Mouse (Mus musculus) embryonic facial prominence, embryonic 13.5 days (tissue): ENCODE results near the gene Scaf11. TPM values are rescaled to one million over a fixed set of nuclear protein-coding genes. Genes with fewer than 3 reads are reported as not detected.
A peak's percentile ranks its signal among the peaks of the same experiment; 100 is the strongest.

Experiments used
- ATAC-seq: fragments of 200-750 bp; cut with Nextera tagmentation; 2 replicates; pipeline ENCODE4 v1.8.0; 2017; ENCODE audit warnings: low read depth; ENCODE audit not compliant: insufficient number of reproducible peaks, insufficient read depth, low FRiP score, low TSS enrichment
- H3K27ac ChIP-seq: fragments of 300-500 bp; sonication (generic); 2 replicates; pipeline ENCODE4 v1.5.1; 2015; ENCODE audit warnings: moderate library complexity, mild to moderate bottlenecking, inconsistent platforms
- H3K27me3 ChIP-seq: fragments of 300-500 bp; sonication (generic); 2 replicates; pipeline ENCODE4 v1.6.1; 2015; ENCODE audit warnings: mild to moderate bottlenecking, inconsistent platforms
- H3K36me3 ChIP-seq: fragments of 300-500 bp; sonication (generic); 2 replicates; pipeline ENCODE4 v1.6.1; 2015; ENCODE audit warnings: mild to moderate bottlenecking, inconsistent platforms
- H3K4me1 ChIP-seq: fragments of 300-500 bp; sonication (generic); 2 replicates; pipeline ENCODE4 v1.6.1; 2015; ENCODE audit warnings: inconsistent platforms
- H3K4me2 ChIP-seq: fragments of 300-500 bp; sonication (generic); 2 replicates; pipeline ENCODE4 v1.6.1; 2015; ENCODE audit warnings: moderate library complexity, mild to moderate bottlenecking, inconsistent platforms
- H3K4me3 ChIP-seq: fragments of 300-500 bp; sonication (generic); 2 replicates; pipeline ENCODE4 v1.5.1; 2015; ENCODE audit warnings: mild to moderate bottlenecking, inconsistent platforms
- H3K9ac ChIP-seq: fragments of 300-500 bp; sonication (generic); 2 replicates; pipeline ENCODE4 v1.6.1; 2015; ENCODE audit warnings: mild to moderate bottlenecking, inconsistent platforms
- H3K9me3 ChIP-seq: fragments of 300-500 bp; sonication (generic); 2 replicates; pipeline ENCODE4 v1.6.1; 2016; ENCODE audit warnings: inconsistent platforms
- WGBS: fragments of 180-500 bp; shearing (Covaris S2); methylation state at CpG from one replicate; pipeline ENCODE4 v1.1.7; 2015; ENCODE audit warnings: mixed read lengths; 5-methylcytosine and 5-hydroxymethylcytosine counted together
- polyA plus RNA-seq: library from polyadenylated mRNA; unstranded; fragments of >200 nt; fragmentation: Nextera tagmentation; extraction: Ambion mirVana; gene quantifications from 2 replicates; pipeline ENCODE4 v1.2.1, GENCODE M21; 2015

Gene Scaf11
- polyA plus RNA-seq, 1 experiment from 2014 or later = 105 TPM

DNA sequence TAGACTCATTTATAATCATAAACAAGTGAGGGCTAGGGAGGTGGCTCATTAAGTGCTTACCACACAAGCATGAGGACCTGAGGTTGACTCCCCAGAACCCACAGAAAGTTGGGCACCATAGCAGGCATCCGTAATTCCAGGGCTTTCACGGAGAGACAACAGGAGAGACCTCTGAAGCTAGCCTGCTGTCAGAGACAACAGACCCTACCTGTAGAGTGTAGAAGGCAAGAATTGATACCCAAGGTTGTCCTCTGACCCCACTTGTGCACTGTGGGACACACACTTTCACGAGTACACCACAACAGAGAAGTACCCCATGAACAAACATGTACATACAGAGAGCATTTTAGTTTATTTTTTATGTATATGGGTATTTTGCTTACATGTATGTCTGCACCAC, 2.0 kb upstream of the Scaf11 start:
- peaks cover 29% of the 10 kb centered on the region for H3K4me1 ChIP-seq
- no peak overlapping the region for H3K9ac ChIP-seq
- ATAC-seq = no peak
- WGBS = 88% methylated on average over 3 of the region's 3 CpGs
- no peak overlapping the region for H3K27ac ChIP-seq
- peak overlapping the region; percentile 86; the same call in 1 of the 2 replicates for H3K4me2 ChIP-seq
- H3K36me3 ChIP-seq = 0 out of 2 replicates have a peak, but pooled peaks cover 2% of the 10 kb centered on the region
- no peaks in the 10 kb centered on the region for H3K9me3 ChIP-seq
- H3K4me3 ChIP-seq = no peak overlapping the region
- H3K27me3 ChIP-seq = no peaks in the 10 kb centered on the region

DNA sequence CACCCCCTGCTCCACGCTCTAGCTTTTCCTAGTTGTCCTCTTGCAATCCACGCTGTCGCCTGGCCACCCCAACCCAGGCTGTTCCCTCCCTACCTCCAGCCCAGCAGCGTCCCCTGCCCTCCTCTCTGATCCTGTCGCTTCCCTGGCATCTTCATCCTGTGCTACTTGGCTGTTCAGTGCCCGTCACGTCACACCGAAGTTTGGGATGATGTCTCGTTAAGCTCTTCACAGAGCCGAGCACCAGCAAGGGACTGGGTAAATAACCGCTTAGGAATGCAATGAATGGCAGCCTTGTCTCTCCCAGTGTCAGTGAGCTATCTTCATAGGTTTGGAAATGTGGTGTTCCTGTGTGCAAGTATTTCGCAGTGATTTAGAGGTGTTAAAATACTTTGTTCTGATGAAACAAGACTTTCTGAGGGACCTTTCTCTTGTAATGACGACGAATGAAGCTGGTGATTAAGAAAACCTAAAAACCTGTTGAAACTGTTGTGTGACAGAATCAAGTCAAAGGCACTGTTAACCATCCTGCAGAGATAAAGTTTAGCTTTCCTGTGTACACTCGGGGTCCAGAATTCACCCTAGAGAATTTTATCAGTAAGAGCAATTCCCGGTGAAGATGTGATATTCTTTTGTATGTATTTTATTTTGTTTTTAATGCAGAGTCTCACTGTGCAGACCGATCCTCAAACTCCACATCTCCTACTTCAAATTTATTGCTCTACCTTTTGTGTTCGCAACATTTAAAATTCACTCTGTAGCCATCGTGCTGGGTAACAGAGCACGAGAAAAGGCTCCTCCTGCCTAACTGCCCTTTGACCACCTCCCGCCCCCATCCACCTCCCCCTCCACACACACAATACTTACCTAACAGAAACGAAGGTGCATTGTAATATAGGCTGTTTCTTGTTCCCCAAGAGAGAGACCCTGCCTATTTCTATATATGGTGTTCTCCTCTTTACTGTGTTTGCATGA, 1.2 kb upstream of the Scaf11 start:
- peak overlapping the region; percentile 97 for H3K27ac ChIP-seq
- H3K4me3 ChIP-seq = peak overlapping the region; percentile 89
- no peaks in the 10 kb centered on the region for H3K27me3 ChIP-seq
- ATAC-seq = no peak
- peak overlapping the region; percentile 86 for H3K4me2 ChIP-seq
- H3K9me3 ChIP-seq = no peaks in the 10 kb centered on the region
- H3K4me1 ChIP-seq = peaks cover 34% of the 10 kb centered on the region
- 0 out of 2 replicates have a peak, but pooled peaks cover 2% of the 10 kb centered on the region for H3K36me3 ChIP-seq
- WGBS = 14% methylated on average over 22 of the region's 22 CpGs
- H3K9ac ChIP-seq = peak overlapping the region; percentile 89

DNA sequence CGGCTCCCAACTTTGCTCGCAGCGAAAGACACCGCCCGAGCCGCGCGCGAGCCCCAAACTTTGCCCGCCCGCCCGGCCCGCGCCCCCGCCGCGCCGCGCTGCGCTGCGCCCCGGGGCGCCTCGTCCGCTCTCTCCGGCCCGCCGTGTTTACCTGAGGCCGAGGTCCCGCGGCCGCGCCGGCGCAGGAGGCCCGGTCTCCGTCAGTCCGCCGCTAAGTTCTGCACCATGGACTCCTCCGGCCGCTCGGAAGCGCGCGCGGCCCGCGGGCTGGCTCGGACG, 253 bp downstream of the Scaf11 start:
- H3K27ac ChIP-seq = peak overlapping the region; percentile 100
- H3K36me3 ChIP-seq = 0 out of 2 replicates have a peak, but pooled peaks cover 2% of the 10 kb centered on the region
- H3K27me3 ChIP-seq = no peaks in the 10 kb centered on the region
- no peaks in the 10 kb centered on the region for H3K9me3 ChIP-seq
- no peak for ATAC-seq
- WGBS = under 1% methylated on average over 44 of the region's 50 CpGs
- peaks cover 34% of the 10 kb centered on the region for H3K4me1 ChIP-seq
- peak overlapping the region; percentile 89 for H3K4me3 ChIP-seq
- peak overlapping the region; percentile 86 for H3K4me2 ChIP-seq
- H3K9ac ChIP-seq = peak overlapping the region; percentile 98

DNA sequence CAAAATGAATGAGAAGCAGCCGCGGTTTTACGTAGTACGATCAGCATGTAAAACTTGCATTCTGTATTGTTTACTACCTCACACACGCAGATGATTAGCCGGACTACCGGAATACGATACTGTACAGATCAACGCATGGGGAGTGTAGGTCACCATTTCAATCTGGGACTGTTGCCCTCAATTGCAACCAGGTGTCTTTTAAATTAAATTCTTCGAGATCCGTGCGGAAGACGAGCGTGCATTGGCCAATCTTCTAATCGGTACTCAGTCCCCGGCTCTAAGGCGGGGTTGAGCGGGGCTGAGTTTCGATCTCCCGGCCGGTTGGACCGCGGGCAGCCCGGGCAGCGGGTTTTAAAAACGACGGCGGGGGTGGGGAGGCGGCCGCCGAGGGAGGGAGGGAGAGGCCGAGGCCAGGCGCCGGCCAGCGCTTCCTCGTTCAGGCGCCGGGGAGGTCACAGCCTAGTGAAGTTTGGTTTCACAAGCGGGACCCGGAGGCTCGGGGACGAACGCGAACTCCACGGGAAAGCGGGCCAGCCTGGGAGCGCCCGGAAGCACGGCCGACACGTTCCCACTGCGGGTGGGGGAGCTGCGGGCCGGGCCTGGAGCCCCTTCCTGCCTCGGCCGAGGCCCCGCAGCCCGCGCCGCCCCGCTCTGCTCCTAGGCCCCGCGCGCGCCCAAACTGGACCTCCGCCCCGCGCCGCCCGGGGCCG, 747 bp downstream of the Scaf11 start:
- no peaks in the 10 kb centered on the region for H3K27me3 ChIP-seq
- 0 out of 2 replicates have a peak, but pooled peaks cover 2% of the 10 kb centered on the region for H3K36me3 ChIP-seq
- no peaks in the 10 kb centered on the region for H3K9me3 ChIP-seq
- WGBS = under 1% methylated on average over 54 of the region's 71 CpGs
- peak overlapping the region; percentile 100 for H3K27ac ChIP-seq
- peak overlapping the region; percentile 98 for H3K9ac ChIP-seq
- H3K4me3 ChIP-seq = peak overlapping the region; percentile 89
- peaks cover 32% of the 10 kb centered on the region for H3K4me1 ChIP-seq
- peak; percentile 26 for ATAC-seq
- peak overlapping the region; percentile 86 for H3K4me2 ChIP-seq

DNA sequence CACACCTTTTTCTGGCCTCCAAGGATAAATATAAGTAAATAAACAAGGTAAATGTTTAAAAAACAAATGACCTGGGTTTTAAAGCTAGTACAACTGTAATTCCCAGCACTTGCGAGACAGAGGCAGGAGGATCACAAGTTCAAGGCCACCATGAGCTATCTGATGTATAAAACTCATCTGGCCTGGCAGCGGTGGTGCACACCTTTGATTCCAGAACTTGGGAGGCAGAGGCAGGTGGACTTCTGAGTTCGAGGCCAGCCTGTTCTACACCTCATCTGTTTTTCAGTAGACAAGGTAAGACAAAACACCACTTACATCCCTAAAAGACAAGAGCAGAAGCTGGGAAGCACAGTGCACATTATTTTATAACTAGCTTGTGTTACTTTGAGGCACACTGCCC, 2.4 kb downstream of the Scaf11 start:
- Histone ChIP-seq H3K27ac (no peak overlapping the region), H3K36me3 (0 out of 2 replicates have a peak, but pooled peaks cover 2% of the 10 kb centered on the region), H3K4me2 (no peak overlapping the region), H3K9me3 (no peaks in the 10 kb centered on the region), H3K9ac (no peak overlapping the region), H3K4me1 (peaks cover 28% of the 10 kb centered on the region), H3K27me3 (no peaks in the 10 kb centered on the region), H3K4me3 (no peak overlapping the region)
- 89% methylated on average over 3 of the region's 3 CpGs for WGBS
- ATAC-seq = no peak

DNA sequence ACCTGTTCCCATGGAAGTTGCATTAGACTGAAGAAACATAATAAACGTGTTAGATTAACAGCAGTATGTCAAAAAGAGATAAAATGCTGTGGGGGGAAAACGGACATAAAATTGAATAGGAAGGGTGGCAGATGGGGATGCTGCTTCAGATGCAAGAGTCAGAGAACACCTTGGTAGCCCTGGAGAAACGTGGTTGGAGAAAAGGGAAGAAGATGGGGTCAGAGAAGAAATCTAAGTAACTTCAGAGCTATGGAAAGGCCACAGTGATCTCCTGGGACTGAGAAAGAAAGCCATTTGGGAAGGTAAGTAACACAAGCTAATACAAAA, 3.3 kb downstream of the Scaf11 start:
- H3K9me3 ChIP-seq = no peaks in the 10 kb centered on the region
- 0 out of 2 replicates have a peak, but pooled peaks cover 2% of the 10 kb centered on the region for H3K36me3 ChIP-seq
- no peaks in the 10 kb centered on the region for H3K27me3 ChIP-seq
- no peak overlapping the region for H3K9ac ChIP-seq
- WGBS = 78% methylated on average over 3 of the region's 3 CpGs
- no peak overlapping the region for H3K27ac ChIP-seq
- peaks cover 25% of the 10 kb centered on the region for H3K4me1 ChIP-seq
- ATAC-seq = no peak
- H3K4me2 ChIP-seq = no peak overlapping the region
- H3K4me3 ChIP-seq = no peak overlapping the region

DNA sequence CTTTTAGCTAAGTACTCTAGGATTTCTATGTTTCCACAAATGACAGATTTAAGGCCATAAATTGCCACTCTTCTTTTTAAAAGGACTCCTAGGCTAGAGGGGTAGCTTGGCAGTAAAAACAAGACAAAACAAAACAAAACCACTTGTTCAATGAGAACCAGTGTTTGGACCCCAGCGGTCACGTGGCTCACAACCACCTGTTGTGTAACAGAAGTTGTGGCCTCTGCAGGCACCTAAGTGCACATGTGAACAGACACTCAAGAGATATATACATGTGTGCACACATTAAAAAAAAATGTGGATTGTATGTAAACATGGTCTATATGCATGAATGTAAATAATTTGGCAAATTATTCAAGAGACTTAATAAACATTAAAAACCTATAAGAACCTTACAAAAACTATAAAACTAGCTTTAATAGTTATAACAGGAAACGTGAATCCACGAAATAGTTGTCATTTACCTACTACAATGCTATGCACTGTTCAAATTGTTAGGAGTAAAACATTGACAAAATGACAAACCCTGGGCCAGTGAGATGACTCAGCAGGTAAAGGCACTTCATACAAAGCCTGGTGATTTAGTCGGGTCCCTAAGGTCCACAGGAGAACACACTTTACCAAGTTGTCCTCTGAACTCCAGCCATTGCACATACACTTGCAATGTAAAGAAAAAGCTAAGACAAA, 3.8 kb downstream of the Scaf11 start:
- Histone ChIP-seq H3K4me3 (no peak overlapping the region), H3K4me1 (peaks cover 20% of the 10 kb centered on the region), H3K4me2 (no peak overlapping the region), H3K27me3 (no peaks in the 10 kb centered on the region), H3K36me3 (peaks cover 6% of the 10 kb centered on the region), H3K9me3 (no peaks in the 10 kb centered on the region), H3K27ac (no peak overlapping the region), H3K9ac (no peak overlapping the region)
- 86% methylated on average over 5 of the region's 5 CpGs for WGBS
- ATAC-seq = no peak

DNA sequence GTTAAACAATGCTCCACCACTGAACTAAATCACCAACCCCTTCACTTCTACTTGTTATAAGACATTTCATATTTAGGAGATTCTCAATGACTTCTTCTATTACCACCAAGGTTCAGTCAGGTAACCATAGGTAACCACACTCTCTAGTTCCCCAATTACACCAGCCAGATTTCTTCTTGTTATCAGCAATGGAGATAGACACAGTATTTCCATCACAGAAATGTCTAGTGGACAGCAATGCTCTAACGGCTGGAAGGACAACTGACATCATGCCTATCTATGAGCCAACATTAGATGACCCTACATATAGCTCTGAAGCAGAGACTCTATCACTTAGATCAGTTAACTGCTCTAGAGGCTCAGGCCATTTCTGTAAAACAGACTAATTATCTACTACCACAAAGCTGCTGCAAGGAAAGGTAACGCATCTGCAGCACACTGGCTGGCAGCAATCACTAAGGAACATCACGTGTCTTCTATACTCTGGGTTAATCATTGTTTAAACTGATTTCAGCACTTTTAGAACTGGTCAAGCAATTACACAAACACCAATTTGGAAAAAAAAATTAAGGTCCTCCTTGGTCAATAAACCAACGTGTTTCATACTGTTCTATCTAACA, 4.9 kb downstream of the Scaf11 start:
- Histone ChIP-seq H3K4me1 (peaks cover 18% of the 10 kb centered on the region), H3K36me3 (peaks cover 11% of the 10 kb centered on the region), H3K9ac (no peak overlapping the region), H3K4me2 (no peak overlapping the region), H3K27ac (no peak overlapping the region), H3K27me3 (no peaks in the 10 kb centered on the region), H3K4me3 (no peak overlapping the region), H3K9me3 (no peaks in the 10 kb centered on the region)
- ATAC-seq = no peak
- 85% methylated on average over 4 of the region's 4 CpGs for WGBS

DNA sequence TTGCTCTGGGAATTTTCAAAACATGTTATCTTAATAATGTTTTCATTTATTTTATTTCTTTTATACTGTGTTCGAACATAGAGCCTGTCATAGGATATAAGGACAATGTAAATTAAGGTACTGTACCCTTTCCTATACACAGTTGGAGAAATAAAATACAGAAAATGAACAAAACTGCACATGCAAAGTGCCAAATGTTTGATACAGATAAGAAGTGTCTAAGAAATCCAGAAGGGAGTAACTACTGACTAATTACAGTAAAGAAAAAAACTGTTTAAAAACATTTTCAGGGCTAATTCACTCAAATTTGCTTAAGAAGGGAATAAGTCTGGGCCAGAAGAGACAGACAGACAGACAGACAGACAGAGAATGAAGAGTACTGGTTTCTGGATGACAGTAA, 7.3 kb downstream of the Scaf11 start:
- no peak overlapping the region for H3K9ac ChIP-seq
- peaks cover 12% of the 10 kb centered on the region for H3K4me1 ChIP-seq
- ATAC-seq = no peak
- H3K4me3 ChIP-seq = no peak overlapping the region
- peaks cover 19% of the 10 kb centered on the region for H3K36me3 ChIP-seq
- WGBS = 96% methylated on average over 1 of the region's 1 CpGs
- no peaks in the 10 kb centered on the region for H3K9me3 ChIP-seq
- H3K27me3 ChIP-seq = no peaks in the 10 kb centered on the region
- no peak overlapping the region for H3K27ac ChIP-seq
- no peak overlapping the region for H3K4me2 ChIP-seq

DNA sequence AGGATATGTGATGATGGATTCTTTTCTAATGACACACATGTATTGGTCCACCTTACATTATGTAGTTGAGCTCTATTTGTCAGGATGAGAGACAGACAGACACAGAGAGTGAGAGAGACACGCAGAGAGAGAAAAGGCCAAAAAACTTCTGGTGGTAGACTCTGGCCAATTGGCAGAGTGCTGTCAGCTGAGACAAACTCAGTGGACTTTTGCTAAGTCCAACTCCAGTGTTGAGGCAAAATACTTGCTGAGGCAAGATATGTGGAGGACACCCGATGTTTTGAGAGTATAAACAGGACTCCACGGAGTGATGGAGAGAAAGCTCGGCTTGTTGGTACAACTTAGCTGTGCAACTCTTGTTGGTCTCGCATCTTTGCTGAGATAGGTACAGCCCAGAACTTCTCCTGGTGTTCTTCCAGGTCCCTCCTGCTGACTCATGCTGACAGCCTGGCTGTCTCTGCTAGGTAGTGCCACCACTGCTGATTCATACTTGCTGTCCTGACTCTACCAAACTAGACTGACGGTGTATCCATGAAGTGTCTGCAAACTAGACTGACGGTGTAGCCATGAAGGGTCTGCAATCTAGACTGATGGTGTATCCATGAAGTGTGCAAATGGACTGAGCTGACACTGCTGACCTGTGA, 11.9 kb downstream of the Scaf11 start:
- Histone ChIP-seq H3K4me1 (0 out of 2 replicates have a peak, but pooled peaks cover 3% of the 10 kb centered on the region), H3K4me3 (no peak overlapping the region), H3K36me3 (peaks cover 35% of the 10 kb centered on the region), H3K9me3 (no peaks in the 10 kb centered on the region), H3K4me2 (no peak overlapping the region), H3K27me3 (no peaks in the 10 kb centered on the region), H3K27ac (no peak overlapping the region), H3K9ac (no peak overlapping the region)
- no peak for ATAC-seq
- WGBS = 93% methylated on average over 7 of the region's 7 CpGs

DNA sequence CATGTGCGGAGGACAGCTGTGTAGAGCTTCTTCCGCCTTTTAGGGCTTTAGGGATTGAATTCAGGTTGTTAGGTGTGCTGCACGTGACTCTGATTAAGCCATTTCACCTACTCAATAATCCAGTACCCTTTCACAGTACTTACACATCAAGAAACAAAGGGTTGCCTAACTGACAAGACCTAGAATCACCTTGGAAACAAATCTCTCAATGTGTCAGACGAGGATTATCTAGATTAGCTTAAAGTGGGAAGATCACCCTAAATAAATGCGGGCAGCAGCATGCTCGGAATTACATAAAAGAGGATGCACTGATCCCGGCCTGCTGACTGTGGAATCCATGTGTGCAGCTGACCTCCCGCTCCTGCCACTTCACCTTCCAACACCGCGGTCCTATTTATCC, 13.9 kb downstream of the Scaf11 start:
- Histone ChIP-seq H3K27ac (no peak overlapping the region), H3K36me3 (peaks cover 40% of the 10 kb centered on the region), H3K27me3 (no peaks in the 10 kb centered on the region), H3K9ac (no peak overlapping the region), H3K4me1 (0 out of 2 replicates have a peak, but pooled peaks cover 3% of the 10 kb centered on the region), H3K4me2 (no peak overlapping the region), H3K9me3 (no peaks in the 10 kb centered on the region), H3K4me3 (no peak overlapping the region)
- 83% methylated on average over 10 of the region's 10 CpGs for WGBS
- no peak for ATAC-seq
